Mouse (Mus musculus): ENCODE measurements around the gene Olfr1019.

DNA sequence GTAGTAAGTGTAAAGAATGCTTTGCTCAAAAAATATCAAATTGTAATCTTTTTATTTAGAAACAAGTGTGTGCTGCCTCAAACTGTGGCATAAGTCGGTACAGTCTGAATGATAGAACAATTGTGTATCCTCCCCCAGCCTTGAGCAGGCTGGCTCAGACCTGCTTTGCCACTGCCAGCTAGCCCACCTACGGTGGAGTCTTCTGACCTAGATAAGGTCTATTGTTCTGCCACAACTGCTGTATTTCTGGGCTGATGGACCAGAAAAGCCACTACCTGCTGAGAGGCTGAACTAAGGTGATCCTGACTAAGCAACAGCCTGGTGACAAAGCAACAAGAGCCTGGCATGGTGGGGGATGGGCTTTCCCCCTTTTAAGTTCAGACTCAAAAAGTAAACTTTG is 53.0 kb downstream of the Olfr1019 start:
- TF ChIP-seq POLR2A (IDR thresholded peaks at IDR 0.05; ENCODE audit: borderline replicate concordance, insufficient read depth, low read length) (no peak), CTCF (IDR thresholded peaks at IDR 0.05; ENCODE audit: borderline replicate concordance, insufficient read depth, low read depth, low read length) (no peak)
